In genomic region chr14:52020486-52021137, GRCm38 (mm10) we compare ENCODE assay signal across 8 mouse cellular contexts. TPM values are rescaled to one million over a fixed set of nuclear protein-coding genes. Genes with fewer than 3 reads are reported as not detected.
DNase-seq lines count a peak whose midpoint lies in the region; ATAC-seq and TF ChIP-seq lines count a peak whose summit lies in the region.

Zfp219 (minus strand) TSS chr14:52020733.

- H3K9me3 ChIP-seq in forebrain, embryonic 15.5 days = no peaks in the 10 kb centered on the region

- peak within 1 kb of the TSS; percentile 48 for H3K4me2 ChIP-seq in forebrain, embryonic 15.5 days (replicated peaks)

- TF ChIP-seq CTCF in olfactory bulb, adult 2 months (IDR thresholded peaks at IDR 0.05; ENCODE audit: insufficient read depth, low read depth, low read length) = peak; percentile 41; the same call in 1 of the 2 replicates

- H3K27ac ChIP-seq in forebrain, embryonic 15.5 days (replicated peaks) = peak within 1 kb of the TSS; percentile 97
- H3K27ac ChIP-seq in olfactory bulb, adult 2 months (ENCODE audit: insufficient read depth, low read depth, low read length) = peak within 1 kb of the TSS; percentile 97

- H3K27me3 ChIP-seq in forebrain, embryonic 15.5 days = no peaks in the 10 kb centered on the region

- WGBS in forebrain, embryonic 15.5 days = 3% methylated on average over 15 of the region's 15 CpGs
- WGBS in olfactory bulb, adult 2 months = 2% methylated on average over 15 of the region's 15 CpGs

- H3K4me1 ChIP-seq in forebrain, embryonic 15.5 days = peaks cover 46% of the 10 kb centered on the region
- peaks cover 14% of the 10 kb centered on the region for H3K4me1 ChIP-seq in olfactory bulb, adult 2 months (ENCODE audit: control insufficient read depth, insufficient read depth, low read length)

- intact Hi-C loops in heart, postnatal 25 days (cut with DNase I) = loop anchor here (5.0 kb wide), 1 partner anchor 82 kb away; the partner anchor contains the start of gene Hnrnpc

- peak; percentile 96 for DNase-seq in MEL-GATA-1-ER (ENCODE audit: extremely low read depth, low read depth)
- peak; percentile 81 for DNase-seq in c-Kit-positive CD71-positive TER-119-positive erythroid progenitor cells, embryonic 14.5 days (ENCODE audit: low spot score)
- peak; percentile 70 for DNase-seq in heart, postnatal 25 days (ENCODE audit: low spot score)
- DNase-seq in layer of hippocampus, adult 18-20 months (ENCODE audit: low spot score in 2 of 2) = peak; percentile 39 to 70
- peak; percentile 87 to 90 for DNase-seq in lung, adult 18-20 months
- peak; percentile 68 to 69 for DNase-seq in thymus, postnatal 10 days (ENCODE audit: low spot score in 2 of 2)

- H3K9ac ChIP-seq in forebrain, embryonic 15.5 days (replicated peaks) = peak within 1 kb of the TSS; percentile 70

- ATAC-seq in forebrain, embryonic 15.5 days (replicated peaks) = peak; percentile 47

- no peaks in the 10 kb centered on the region for H3K36me3 ChIP-seq in forebrain, embryonic 15.5 days

- H3K4me3 ChIP-seq in forebrain, embryonic 15.5 days = peak within 1 kb of the TSS; percentile 55
- peak within 1 kb of the TSS; percentile 70 for H3K4me3 ChIP-seq in olfactory bulb, adult 2 months (ENCODE audit: insufficient read depth, low read depth, low read length)

- TF ChIP-seq POLR2A in olfactory bulb, adult 2 months (IDR thresholded peaks at IDR 0.05; ENCODE audit: insufficient read depth, low read depth, low read length) = no peak

RNA-seq across cellular contexts. Expression of gene Zfp219, which starts in this region (rescaled TPM):
- polyA plus RNA-seq in forebrain, embryonic 15.5 days (2015; fragmentation: Nextera tagmentation; extraction: Ambion mirVana) = 43.3 and 48.9 TPM in 2 replicates
- total RNA-seq in heart, postnatal 25 days (2021) = 10 to 100 TPM; 24.8 to 29.0 TPM
- total RNA-seq in layer of hippocampus, adult 18-20 months (2021) = 10 to 100 TPM; 42.3 to 44.2 TPM
- polyA plus RNA-seq in olfactory bulb, adult 2 months (2012; ENCODE audit: insufficient read depth, insufficient read length, low replicate concordance, missing spikeins) = not detected in 2 replicates

Comparison
In these comparisons a context has a peak if more than half of its experiments do, and no peak if none do; other contexts are left out.
1. Peak in every context shown above with its lines: DNase-seq, ATAC-seq, H3K4me3 ChIP-seq and H3K27ac ChIP-seq.